Mouse (Mus musculus) heart, adult 11 months (tissue): ENCODE data around the gene Dok5.

Experiments used
- DNase-seq: peaks from one replicate; pipeline ENCODE4 v3.0.0; 2022

The Dok5 gene

GRCm38 (mm10) chr2:170802984-170803383, 71.4 kb downstream of the Dok5 start:
- peak; percentile 74 for DNase-seq

- peak; percentile 64 for DNase-seq
Observed at GRCm38 (mm10) chr2:170807555-170808258, 76.1 kb downstream of the Dok5 start.

GRCm38 (mm10) chr2:170808259-170808789, 76.7 kb downstream of the Dok5 start:
- no peak for DNase-seq

GRCm38 (mm10) chr2:170811356-170811755, 79.7 kb downstream of the Dok5 start:
- peak; percentile 55 for DNase-seq

GRCm38 (mm10) chr2:170816302-170816701, 84.7 kb downstream of the Dok5 start:
- DNase-seq = no peak

GRCm38 (mm10) chr2:170817112-170817703, 85.6 kb downstream of the Dok5 start:
- DNase-seq = peak; percentile 51

GRCm38 (mm10) chr2:170826821-170827441, 95.3 kb downstream of the Dok5 start:
- peak; percentile 88 for DNase-seq

GRCm38 (mm10) chr2:170828757-170829156, 97.2 kb downstream of the Dok5 start:
- peak; percentile 64 for DNase-seq

- DNase-seq = peak; percentile 74
Observed at GRCm38 (mm10) chr2:170829191-170829611, 97.6 kb downstream of the Dok5 start.

- DNase-seq = peak; percentile 31
Observed at GRCm38 (mm10) chr2:170829988-170830387, 98.4 kb downstream of the Dok5 start.

GRCm38 (mm10) chr2:170836862-170837261, 105.3 kb downstream of the Dok5 start:
- peak; percentile 61 for DNase-seq

GRCm38 (mm10) chr2:170837363-170837762, 105.8 kb downstream of the Dok5 start:
- no peak for DNase-seq

GRCm38 (mm10) chr2:170837824-170838557, 106.4 kb downstream of the Dok5 start:
- no peak for DNase-seq

- no peak for DNase-seq
Observed at GRCm38 (mm10) chr2:170841441-170841965, 109.9 kb downstream of the Dok5 start.

- no peak for DNase-seq
Observed at GRCm38 (mm10) chr2:170845511-170845910, 113.9 kb downstream of the Dok5 start.

GRCm38 (mm10) chr2:170850058-170850457, 118.5 kb downstream of the Dok5 start:
- DNase-seq = no peak

- DNase-seq = no peak
Observed at GRCm38 (mm10) chr2:170852337-170852736, 120.7 kb downstream of the Dok5 start.

- no peak for DNase-seq
Observed at GRCm38 (mm10) chr2:170855210-170855609, 123.6 kb downstream of the Dok5 start.

GRCm38 (mm10) chr2:170856085-170856484, 124.5 kb downstream of the Dok5 start:
- DNase-seq = peak; percentile 94

- no peak for DNase-seq
Observed at GRCm38 (mm10) chr2:170857507-170857906, 125.9 kb downstream of the Dok5 start.

GRCm38 (mm10) chr2:170858640-170859039, 127.0 kb downstream of the Dok5 start:
- DNase-seq = no peak

GRCm38 (mm10) chr2:170860576-170860975, 129.0 kb downstream of the Dok5 start:
- no peak for DNase-seq

- no peak for DNase-seq
Observed at GRCm38 (mm10) chr2:170862799-170863198, 131.2 kb downstream of the Dok5 start.
